Mouse (Mus musculus): Measurements from ENCODE around the gene Rapgefl1.
"Not testable (repeated sequence)": the region's sequence is repeated elsewhere in the genome, so short reads cannot be mapped to it uniquely, and the experiment has no call there.

Gene Rapgefl1

GRCm38 (mm10) chr11:98816706-98817239 lies 19.8 kb upstream of the Rapgefl1 start:
- no peak for DNase-seq (ENCODE audit: low spot score)

GRCm38 (mm10) chr11:98820968-98821367 lies 15.6 kb upstream of the Rapgefl1 start:
- DNase-seq (ENCODE audit: low spot score), result no peak

GRCm38 (mm10) chr11:98826071-98826470 lies 10.5 kb upstream of the Rapgefl1 start:
- not testable (repeated sequence) for DNase-seq (ENCODE audit: low spot score)

GRCm38 (mm10) chr11:98827877-98828276 lies 8.7 kb upstream of the Rapgefl1 start:
- no peak for DNase-seq (ENCODE audit: low spot score)

GRCm38 (mm10) chr11:98829091-98829775 lies 7.4 kb upstream of the Rapgefl1 start:
- no peak for DNase-seq (ENCODE audit: low spot score)

GRCm38 (mm10) chr11:98829875-98830274 lies 6.7 kb upstream of the Rapgefl1 start:
- no peak for DNase-seq (ENCODE audit: low spot score)

GRCm38 (mm10) chr11:98835296-98835695 lies 1.3 kb upstream of the Rapgefl1 start:
- no peak for DNase-seq (ENCODE audit: low spot score)

GRCm38 (mm10) chr11:98835725-98836124 lies 860 bp upstream of the Rapgefl1 start:
- no peak for DNase-seq (ENCODE audit: low spot score)

GRCm38 (mm10) chr11:98836128-98836527 lies 457 bp upstream of the Rapgefl1 start:
- DNase-seq (ENCODE audit: low spot score), result no peak

GRCm38 (mm10) chr11:98837231-98837704 lies 683 bp downstream of the Rapgefl1 start:
- no peak for DNase-seq (ENCODE audit: low spot score)

GRCm38 (mm10) chr11:98837917-98838316 lies 1.3 kb downstream of the Rapgefl1 start:
- DNase-seq (ENCODE audit: low spot score), result no peak

- no peak for DNase-seq (ENCODE audit: low spot score)
Measured at GRCm38 (mm10) chr11:98838512-98838911, 1.9 kb downstream of the Rapgefl1 start.

- no peak for DNase-seq (ENCODE audit: low spot score)
Measured at GRCm38 (mm10) chr11:98839402-98839801, 2.8 kb downstream of the Rapgefl1 start.

- no peak for DNase-seq (ENCODE audit: low spot score)
Measured at GRCm38 (mm10) chr11:98839897-98840296, 3.3 kb downstream of the Rapgefl1 start.

- DNase-seq (ENCODE audit: low spot score), result no peak
Measured at GRCm38 (mm10) chr11:98846016-98846415, 9.4 kb downstream of the Rapgefl1 start.

- no peak for DNase-seq (ENCODE audit: low spot score)
Measured at GRCm38 (mm10) chr11:98846865-98847604, 10.4 kb downstream of the Rapgefl1 start.

GRCm38 (mm10) chr11:98849196-98849894 lies 12.8 kb downstream of the Rapgefl1 start:
- no peak for DNase-seq (ENCODE audit: low spot score)

- DNase-seq (ENCODE audit: low spot score), result no peak
Measured at GRCm38 (mm10) chr11:98850100-98851093, 13.8 kb downstream of the Rapgefl1 start.

GRCm38 (mm10) chr11:98854116-98854515 lies 17.5 kb downstream of the Rapgefl1 start:
- DNase-seq (ENCODE audit: low spot score), result no peak

GRCm38 (mm10) chr11:98854659-98855058 lies 18.1 kb downstream of the Rapgefl1 start:
- DNase-seq (ENCODE audit: low spot score), result no peak
